Comparison of ENCODE assay signal across 14 mouse cellular contexts in genomic region chr17:46497956-46498355, GRCm38 (mm10). TPM values are rescaled to one million over a fixed set of nuclear protein-coding genes. Genes with fewer than 3 reads are reported as not detected.
A peak's percentile ranks its signal among the peaks of the same experiment; 100 is the strongest.
DNase-seq lines count a peak whose midpoint lies in the region; ATAC-seq and TF ChIP-seq lines count a peak whose summit lies in the region.
"Had no signal": no experiment of that assay in that cellular context is flagged by ENCODE, and none has a peak within 500 bp of the region (broad histone marks: within the 10 kb centered on the region; RNA-seq: fewer than 3 reads in every experiment).

No protein-coding gene starts in this region.

- no peak overlapping the region for H3K9ac ChIP-seq in hindbrain, postnatal 0 days (replicated peaks; ENCODE audit: low read length)
- H3K9ac ChIP-seq in midbrain, embryonic 13.5 days (replicated peaks) = no peak overlapping the region
- H3K9ac ChIP-seq in midbrain, embryonic 14.5 days (replicated peaks; ENCODE audit: low read length) = no peak overlapping the region
- no peak overlapping the region for H3K9ac ChIP-seq in stomach, embryonic 15.5 days

- H3K4me1 ChIP-seq in hindbrain, embryonic 10.5 days (replicated peaks) = peaks cover 24% of the 10 kb centered on the region
- no peaks in the 10 kb centered on the region for H3K4me1 ChIP-seq in hindbrain, postnatal 0 days (ENCODE audit: insufficient read depth, low read length)
- peaks cover 10% of the 10 kb centered on the region for H3K4me1 ChIP-seq in midbrain, embryonic 13.5 days (replicated peaks)
- peaks cover 8% of the 10 kb centered on the region; the same call in 1 of the 2 replicates for H3K4me1 ChIP-seq in midbrain, embryonic 14.5 days (ENCODE audit: control insufficient read depth, insufficient read depth, low read length)
- H3K4me1 ChIP-seq in stomach, embryonic 15.5 days = peaks cover 8% of the 10 kb centered on the region; the same call in 1 of the 2 replicates

- H3K27ac ChIP-seq in hindbrain, embryonic 10.5 days = no peak overlapping the region
- H3K27ac ChIP-seq in hindbrain, postnatal 0 days = no peak overlapping the region
- no peak overlapping the region for H3K27ac ChIP-seq in midbrain, embryonic 13.5 days
- no peak overlapping the region for H3K27ac ChIP-seq in midbrain, embryonic 14.5 days (replicated peaks; ENCODE audit: low read depth, low read length)
- no peak overlapping the region for H3K27ac ChIP-seq in stomach, embryonic 15.5 days

- no peak overlapping the region for H3K4me2 ChIP-seq in hindbrain, postnatal 0 days (ENCODE audit: low read depth, low read length)
- H3K4me2 ChIP-seq in midbrain, embryonic 13.5 days (replicated peaks) = peak overlapping the region; percentile 79; the same call in 1 of the 2 replicates
- H3K4me2 ChIP-seq in midbrain, embryonic 14.5 days (ENCODE audit: low read length) = no peak overlapping the region
- H3K4me2 ChIP-seq in stomach, embryonic 15.5 days = peak overlapping the region; percentile 86; the same call in 1 of the 2 replicates

- no peak for TF ChIP-seq CTCF in hindbrain, postnatal 0 days (IDR thresholded peaks at IDR 0.05; ENCODE audit: low read depth)

- H3K36me3 ChIP-seq in hindbrain, embryonic 10.5 days = peaks cover 40% of the 10 kb centered on the region
- H3K36me3 ChIP-seq in hindbrain, postnatal 0 days (ENCODE audit: insufficient read depth, low read length) = 0 out of 2 replicates have a peak, but pooled peaks cover 3% of the 10 kb centered on the region
- peaks cover 41% of the 10 kb centered on the region for H3K36me3 ChIP-seq in midbrain, embryonic 13.5 days
- peaks cover 27% of the 10 kb centered on the region for H3K36me3 ChIP-seq in midbrain, embryonic 14.5 days (ENCODE audit: control insufficient read depth, insufficient read depth, low read length)
- H3K36me3 ChIP-seq in stomach, embryonic 15.5 days = no peaks in the 10 kb centered on the region

- 76% methylated on average over 8 of the region's 8 CpGs for WGBS in hindbrain, embryonic 10.5 days
- WGBS in hindbrain, postnatal 0 days = 68% methylated on average over 8 of the region's 8 CpGs
- 62% methylated on average over 8 of the region's 8 CpGs for WGBS in midbrain, embryonic 13.5 days
- 66% methylated on average over 8 of the region's 8 CpGs for WGBS in midbrain, embryonic 14.5 days
- 63% methylated on average over 8 of the region's 8 CpGs for WGBS in stomach, embryonic 15.5 days

- H3K4me3 ChIP-seq in hindbrain, embryonic 10.5 days = peak overlapping the region; percentile 80
- H3K4me3 ChIP-seq in hindbrain, postnatal 0 days (ENCODE audit: low read length) = no peak overlapping the region
- H3K4me3 ChIP-seq in midbrain, embryonic 13.5 days (replicated peaks) = no peak overlapping the region
- H3K4me3 ChIP-seq in midbrain, embryonic 14.5 days (replicated peaks; ENCODE audit: low read depth, low read length) = no peak overlapping the region
- H3K4me3 ChIP-seq in stomach, embryonic 15.5 days (replicated peaks) = no peak overlapping the region; the same call in 1 of the 2 replicates

- DNase-seq in hindbrain, embryonic 10.5 days (ENCODE audit: low spot score) = no peak
- no peak for DNase-seq in hindbrain, postnatal 0 days (ENCODE audit: low spot score)
- no peak for DNase-seq in midbrain, embryonic 14.5 days
- DNase-seq in ZHBTc4 (ENCODE audit: low read depth, low spot score) = peak; percentile 82
- DNase-seq in B cell, adult 2 months = no peak
- DNase-seq in spleen, postnatal 14 days (ENCODE audit: low spot score in 2 of 2) = no peak
- DNase-seq: cerebellum, adult 11 months; heart, postnatal 10 days; lung, postnatal 14 days had no signal

- ATAC-seq in hindbrain, postnatal 0 days = no peak
- ATAC-seq in midbrain, embryonic 13.5 days = no peak
- no peak for ATAC-seq in midbrain, embryonic 14.5 days (ENCODE audit: low FRiP score, low TSS enrichment)
- ATAC-seq in stomach, embryonic 15.5 days (ENCODE audit: insufficient read depth, low FRiP score, low read depth) = no peak

- peaks cover 23% of the 10 kb centered on the region for H3K27me3 ChIP-seq in hindbrain, embryonic 10.5 days (ENCODE audit: insufficient read depth, poor library complexity, severe bottlenecking)
- H3K27me3 ChIP-seq in hindbrain, postnatal 0 days (ENCODE audit: insufficient read depth, low read length) = no peaks in the 10 kb centered on the region
- peaks cover 17% of the 10 kb centered on the region; the same call in 1 of the 2 replicates for H3K27me3 ChIP-seq in midbrain, embryonic 13.5 days
- H3K27me3 ChIP-seq in midbrain, embryonic 14.5 days (ENCODE audit: control insufficient read depth, insufficient read depth, low read length) = no peaks in the 10 kb centered on the region
- H3K27me3 ChIP-seq in stomach, embryonic 15.5 days (replicated peaks) = no peaks in the 10 kb centered on the region

- no peaks in the 10 kb centered on the region for H3K9me3 ChIP-seq in hindbrain, embryonic 10.5 days
- H3K9me3 ChIP-seq in hindbrain, postnatal 0 days (ENCODE audit: low read length) = no peaks in the 10 kb centered on the region
- H3K9me3 ChIP-seq in midbrain, embryonic 13.5 days = no peaks in the 10 kb centered on the region
- H3K9me3 ChIP-seq in midbrain, embryonic 14.5 days (ENCODE audit: control insufficient read depth, low read length) = no peaks in the 10 kb centered on the region
- H3K9me3 ChIP-seq in stomach, embryonic 15.5 days = no peaks in the 10 kb centered on the region

RNA-seq across cellular contexts. Expression of gene Dnph1, which starts 1.4 kb away (rescaled TPM):
- polyA plus RNA-seq in hindbrain, embryonic 10.5 days (2016; fragmentation: Nextera tagmentation; extraction: Ambion mirVana) = 75.2 and 91.2 TPM in 2 replicates
- 8.9 and 9.9 TPM in 2 replicates for total RNA-seq in hindbrain, postnatal 0 days (2014; rRNA removed)
- 19.2 and 23.4 TPM in 2 replicates for polyA plus RNA-seq in hindbrain, postnatal 0 days (2015; fragmentation: Nextera tagmentation; extraction: Ambion mirVana)
- 31.6 and 32.4 TPM in 2 replicates for polyA plus RNA-seq in midbrain, embryonic 13.5 days (2015; fragmentation: Nextera tagmentation; extraction: Ambion mirVana)
- polyA plus RNA-seq in midbrain, embryonic 14.5 days (2014; fragmentation: Nextera tagmentation; extraction: Ambion mirVana) = 17.2 and 20.4 TPM in 2 replicates
- polyA plus RNA-seq in stomach, embryonic 15.5 days (2015; fragmentation: Nextera tagmentation; extraction: Ambion mirVana) = 47.7 and 49.7 TPM in 2 replicates

RNA-seq across cellular contexts. Expression of gene Ttbk1, which starts 10.5 kb away (rescaled TPM):
- 1.4 and 2.1 TPM in 2 replicates for polyA plus RNA-seq in hindbrain, embryonic 10.5 days (2016; fragmentation: Nextera tagmentation; extraction: Ambion mirVana)
- 46.5 and 53.4 TPM in 2 replicates for total RNA-seq in hindbrain, postnatal 0 days (2014; rRNA removed)
- polyA plus RNA-seq in hindbrain, postnatal 0 days (2015; fragmentation: Nextera tagmentation; extraction: Ambion mirVana) = 6.3 and 6.5 TPM in 2 replicates
- polyA plus RNA-seq in midbrain, embryonic 13.5 days (2015; fragmentation: Nextera tagmentation; extraction: Ambion mirVana) = 4.6 and 5.0 TPM in 2 replicates
- polyA plus RNA-seq in midbrain, embryonic 14.5 days (2014; fragmentation: Nextera tagmentation; extraction: Ambion mirVana) = 6.1 and 6.2 TPM in 2 replicates
- polyA plus RNA-seq in stomach, embryonic 15.5 days (2015; fragmentation: Nextera tagmentation; extraction: Ambion mirVana) = 0.27 and 0.31 TPM in 2 replicates

RNA-seq across cellular contexts. Expression of gene Cul9, which starts 48.2 kb away (rescaled TPM):
- 4.5 and 7.6 TPM in 2 replicates for polyA plus RNA-seq in hindbrain, embryonic 10.5 days (2016; fragmentation: Nextera tagmentation; extraction: Ambion mirVana)
- 55.3 and 58.2 TPM in 2 replicates for total RNA-seq in hindbrain, postnatal 0 days (2014; rRNA removed)
- 12.2 and 14.4 TPM in 2 replicates for polyA plus RNA-seq in hindbrain, postnatal 0 days (2015; fragmentation: Nextera tagmentation; extraction: Ambion mirVana)
- polyA plus RNA-seq in midbrain, embryonic 13.5 days (2015; fragmentation: Nextera tagmentation; extraction: Ambion mirVana) = 18.7 and 20.3 TPM in 2 replicates
- 13.6 and 20.6 TPM in 2 replicates for polyA plus RNA-seq in midbrain, embryonic 14.5 days (2014; fragmentation: Nextera tagmentation; extraction: Ambion mirVana)
- 3.2 and 4.6 TPM in 2 replicates for polyA plus RNA-seq in stomach, embryonic 15.5 days (2015; fragmentation: Nextera tagmentation; extraction: Ambion mirVana)

RNA-seq across cellular contexts. Expression of gene Srf, which starts 58.0 kb away (rescaled TPM):
- 5.9 and 7.8 TPM in 2 replicates for polyA plus RNA-seq in hindbrain, embryonic 10.5 days (2016; fragmentation: Nextera tagmentation; extraction: Ambion mirVana)
- total RNA-seq in hindbrain, postnatal 0 days (2014; rRNA removed) = 67.0 and 67.3 TPM in 2 replicates
- polyA plus RNA-seq in hindbrain, postnatal 0 days (2015; fragmentation: Nextera tagmentation; extraction: Ambion mirVana) = 3.0 and 3.8 TPM in 2 replicates
- polyA plus RNA-seq in midbrain, embryonic 13.5 days (2015; fragmentation: Nextera tagmentation; extraction: Ambion mirVana) = 4.1 and 6.0 TPM in 2 replicates
- 4.2 and 5.9 TPM in 2 replicates for polyA plus RNA-seq in midbrain, embryonic 14.5 days (2014; fragmentation: Nextera tagmentation; extraction: Ambion mirVana)
- 8.7 and 9.4 TPM in 2 replicates for polyA plus RNA-seq in stomach, embryonic 15.5 days (2015; fragmentation: Nextera tagmentation; extraction: Ambion mirVana)

RNA-seq across cellular contexts. Expression of gene Slc22a7, which starts 59.7 kb away (rescaled TPM):
- not detected in 2 replicates for polyA plus RNA-seq in hindbrain, embryonic 10.5 days (2016; fragmentation: Nextera tagmentation; extraction: Ambion mirVana)
- total RNA-seq in hindbrain, postnatal 0 days (2014; rRNA removed) = not detected in 2 replicates
- 0.13 TPM in 1 of 2 replicates, not detected in the other for polyA plus RNA-seq in hindbrain, postnatal 0 days (2015; fragmentation: Nextera tagmentation; extraction: Ambion mirVana)
- polyA plus RNA-seq in midbrain, embryonic 13.5 days (2015; fragmentation: Nextera tagmentation; extraction: Ambion mirVana) = not detected in 2 replicates
- not detected in 2 replicates for polyA plus RNA-seq in midbrain, embryonic 14.5 days (2014; fragmentation: Nextera tagmentation; extraction: Ambion mirVana)
- polyA plus RNA-seq in stomach, embryonic 15.5 days (2015; fragmentation: Nextera tagmentation; extraction: Ambion mirVana) = not detected in 2 replicates
- total RNA-seq: adrenal gland, adult 18-20 months; heart, postnatal 10 days had no signal
- polyA plus RNA-seq: gonadal fat pad, adult 2 months; midbrain, postnatal 0 days had no signal

Comparison
In these comparisons a context has a peak if more than half of its experiments do, and no peak if none do; other contexts are left out.
1. H3K4me2 ChIP-seq: peak in midbrain, embryonic 13.5 days (single experiment) and stomach, embryonic 15.5 days (single experiment); none in hindbrain, postnatal 0 days (single experiment) and midbrain, embryonic 14.5 days (single experiment).